Comparison of ENCODE assay signal across 24 mouse cellular contexts in the genomic region with DNA sequence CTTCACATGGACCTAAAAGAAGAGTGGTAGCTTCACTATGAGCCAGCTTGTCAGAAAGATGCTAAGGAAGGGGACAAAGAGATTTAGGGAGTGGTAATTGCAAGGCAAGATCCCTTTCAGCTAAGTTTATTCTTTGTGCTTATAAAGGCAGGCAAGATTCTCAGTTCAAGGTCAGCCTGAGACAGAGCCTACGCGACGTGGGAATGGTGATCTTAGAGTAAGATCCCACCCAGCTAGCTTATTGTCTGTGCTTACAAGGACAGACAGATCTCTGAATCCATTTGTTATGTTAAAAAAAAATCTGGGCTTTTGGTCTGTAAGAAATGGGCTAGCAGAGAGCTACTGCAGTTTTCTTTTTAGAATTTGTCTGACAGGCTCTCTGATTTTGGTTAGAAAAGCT.
DNase-seq lines count a peak whose midpoint lies in the region; ATAC-seq and TF ChIP-seq lines count a peak whose summit lies in the region.
"Had no signal": no experiment of that assay in that cellular context is flagged by ENCODE, and none has a peak within 500 bp of the region (broad histone marks: within the 10 kb centered on the region; RNA-seq: fewer than 3 reads in every experiment).

No protein-coding gene starts in this region.

- H3K4me3 ChIP-seq in heart, embryonic 11.5 days (ENCODE audit: low read depth, low read length): no peak overlapping the region
- no peak overlapping the region for H3K4me3 ChIP-seq in lung, adult 2 months (replicated peaks; ENCODE audit: extremely low read depth, low read depth, low read length)

- no peak overlapping the region for H3K9ac ChIP-seq in heart, embryonic 11.5 days (ENCODE audit: low read depth, low read length)

- no peaks in the 10 kb centered on the region for H3K4me1 ChIP-seq in heart, embryonic 11.5 days (ENCODE audit: control insufficient read depth, insufficient read depth, low read length)
- no peaks in the 10 kb centered on the region for H3K4me1 ChIP-seq in lung, adult 2 months (ENCODE audit: control insufficient read depth, insufficient read depth, low read length)

- DNase-seq in ES-CJ7 (ENCODE audit: low read depth, low spot score) (peak; percentile 51), R1 (ENCODE audit: low read depth, low spot score) (peak; percentile 57), ZHBTc4 (ENCODE audit: low read depth, low spot score) (peak; percentile 45)
- no peak for DNase-seq in lung, adult 2 months
- DNase-seq: adrenal gland, adult 2 months; adrenal gland, adult 8-10 months; adrenal gland, postnatal 10 days; adrenal gland, postnatal 14 days; adrenal gland, postnatal 25 days; adrenal gland, postnatal 36 days; B cell, adult 2 months; cerebellum, adult 11 months; cerebellum, adult 11-12 months; cerebellum, adult 18-20 months; cerebellum, adult 2 months; cerebellum, adult 8-10 months; cerebellum, adult 9-10 months had no signal

- no peak for TF ChIP-seq POLR2A in lung, adult 2 months (IDR thresholded peaks at IDR 0.05; ENCODE audit: borderline replicate concordance, extremely low read depth, low read depth, low read length)

- H3K27me3 ChIP-seq in heart, embryonic 11.5 days (ENCODE audit: control insufficient read depth, insufficient read depth, low read length): no peaks in the 10 kb centered on the region
- H3K27me3 ChIP-seq: CH12.LX, Patski had no signal

- H3K4me2 ChIP-seq in heart, embryonic 11.5 days: no peak overlapping the region

- no peak for TF ChIP-seq CTCF in lung, adult 2 months (IDR thresholded peaks at IDR 0.05; ENCODE audit: insufficient read depth, low read length)

- no peak overlapping the region for H3K27ac ChIP-seq in heart, embryonic 11.5 days (ENCODE audit: low read depth, low read length)

- ATAC-seq in megakaryocyte progenitor cell, adult 5-6 weeks (replicated peaks; ENCODE audit: poor library complexity): no peak
- no peak for ATAC-seq in heart, embryonic 11.5 days (replicated peaks; ENCODE audit: insufficient number of reproducible peaks, low FRiP score, low TSS enrichment)
- ATAC-seq: activated CD4-positive, CD25-positive, alpha-beta regulatory T cell, adult 4 months; CD4-positive, CD25-positive, alpha-beta regulatory T cell, adult 4 months; Patski had no signal

- no peaks in the 10 kb centered on the region for H3K36me3 ChIP-seq in heart, embryonic 11.5 days (ENCODE audit: control insufficient read depth, insufficient read depth, low read length)
- H3K36me3 ChIP-seq: G1E had no signal

- H3K9me3 ChIP-seq in heart, embryonic 11.5 days (replicated peaks; ENCODE audit: control insufficient read depth, low read length): 0 out of 2 replicates have a peak, but pooled peaks cover 3% of the 10 kb centered on the region

- 82% methylated on average over 3 of the region's 3 CpGs for WGBS in heart, embryonic 11.5 days (ENCODE audit: insufficient replicate concordance)
- WGBS in lung, adult 2 months: 89% methylated on average over 3 of the region's 3 CpGs
